Mouse (Mus musculus) midbrain, embryonic 16.5 days (tissue): ENCODE measurements around the gene Lair1. TPM values are rescaled to one million over a fixed set of nuclear protein-coding genes. Genes with fewer than 3 reads are reported as not detected.

Experiments used
- ATAC-seq: fragments of 200-750 bp; cut with Nextera tagmentation; 2 replicates; pipeline ENCODE4 v1.8.0; 2017; ENCODE audit warnings: moderate TSS enrichment
- H3K27ac ChIP-seq: fragments of 300-500 bp; sonication (generic); 2 replicates; pipeline ENCODE4 v1.5.1; 2014; ENCODE audit warnings: mild to moderate bottlenecking, low read length, mixed read lengths
- H3K27me3 ChIP-seq: fragments of 300-500 bp; sonication (generic); 2 replicates; pipeline ENCODE4 v1.6.1; 2014; ENCODE audit warnings: low read depth, low read length, mixed read lengths; ENCODE audit not compliant: control insufficient read depth, insufficient read depth
- H3K36me3 ChIP-seq: fragments of 300-500 bp; sonication (generic); 2 replicates; pipeline ENCODE4 v1.6.1; 2014; ENCODE audit warnings: mild to moderate bottlenecking, low read length, moderate library complexity, mixed read lengths; ENCODE audit not compliant: control insufficient read depth, insufficient read depth
- H3K4me1 ChIP-seq: fragments of 300-500 bp; sonication (generic); 2 replicates; pipeline ENCODE4 v1.6.1; 2014; ENCODE audit warnings: mild to moderate bottlenecking, low read length, mixed read lengths; ENCODE audit not compliant: control insufficient read depth, insufficient read depth
- H3K4me2 ChIP-seq: fragments of 300-500 bp; sonication (generic); 2 replicates; pipeline ENCODE4 v1.6.1; 2014; ENCODE audit warnings: mild to moderate bottlenecking, low read length, mixed read lengths
- H3K4me3 ChIP-seq: fragments of 300-500 bp; sonication (generic); 2 replicates; pipeline ENCODE4 v1.5.1; 2014; ENCODE audit warnings: low read depth, mild to moderate bottlenecking, low read length, moderate library complexity, mixed read lengths
- H3K9ac ChIP-seq: fragments of 300-500 bp; sonication (generic); 2 replicates; pipeline ENCODE4 v1.6.1; 2014; ENCODE audit warnings: low read depth, low read length, mixed read lengths
- H3K9me3 ChIP-seq: fragments of 300-500 bp; sonication (generic); replicated peaks from 2 replicates; pipeline ENCODE4 v1.6.1; 2014; ENCODE audit warnings: mild to moderate bottlenecking, low read length, mixed read lengths; ENCODE audit not compliant: control insufficient read depth, poor library complexity, severe bottlenecking
- WGBS: fragments of 180-500 bp; shearing (Covaris S2); extraction: QIAGEN DNeasy Blood & Tissue Kit; methylation state at CpG from one replicate; pipeline ENCODE4 v1.1.7; 2014; 5-methylcytosine and 5-hydroxymethylcytosine counted together
- polyA plus RNA-seq: library from polyadenylated mRNA; unstranded; fragments of >200 nt; fragmentation: Nextera tagmentation; extraction: Ambion mirVana; gene quantifications from 2 replicates; pipeline ENCODE4 v1.2.1, GENCODE M21; 2015

Lair1 gene
- polyA plus RNA-seq, 1 experiment from 2014 or later = 1.9 TPM

DNA sequence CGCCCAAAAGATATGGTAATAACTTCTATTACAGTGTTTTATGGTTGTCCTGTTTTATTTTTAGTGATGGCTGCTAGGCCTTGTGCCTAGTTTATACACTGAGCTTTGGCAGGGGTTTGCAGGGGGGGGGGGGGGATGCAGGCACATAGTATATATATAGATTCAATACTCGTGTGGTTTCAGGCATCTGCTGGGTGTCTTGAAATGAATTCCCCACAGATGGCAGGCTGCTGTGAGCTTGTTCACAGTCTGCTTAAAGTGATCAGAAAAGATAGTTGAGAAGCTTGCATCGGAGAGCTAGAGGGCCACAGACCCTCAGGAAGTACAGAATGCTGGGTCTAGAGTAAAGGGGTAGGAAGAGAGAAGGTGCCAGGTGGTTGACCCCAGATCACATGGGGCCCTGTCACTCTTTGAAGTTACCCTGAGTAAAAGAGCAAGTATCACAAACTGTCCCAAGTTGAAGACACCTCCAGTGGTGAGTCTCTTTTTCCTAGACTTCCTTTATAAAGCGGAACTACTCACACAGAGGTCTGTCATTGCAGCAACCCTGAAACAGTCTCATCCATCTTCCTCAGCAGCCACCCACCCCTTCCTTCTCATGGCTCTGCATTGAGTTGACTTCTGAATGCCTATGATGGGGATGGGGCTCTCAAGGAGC lies 24.4 kb upstream of the Lair1 start:
- no peak for ATAC-seq
- no peaks in the 10 kb centered on the region for H3K4me1 ChIP-seq
- no peak overlapping the region for H3K4me2 ChIP-seq
- H3K27ac ChIP-seq = no peak overlapping the region
- H3K9ac ChIP-seq = no peak overlapping the region
- no peak overlapping the region for H3K4me3 ChIP-seq
- no peaks in the 10 kb centered on the region for H3K9me3 ChIP-seq
- 86% methylated on average over 4 of the region's 4 CpGs for WGBS
- no peaks in the 10 kb centered on the region for H3K36me3 ChIP-seq
- no peaks in the 10 kb centered on the region for H3K27me3 ChIP-seq

DNA sequence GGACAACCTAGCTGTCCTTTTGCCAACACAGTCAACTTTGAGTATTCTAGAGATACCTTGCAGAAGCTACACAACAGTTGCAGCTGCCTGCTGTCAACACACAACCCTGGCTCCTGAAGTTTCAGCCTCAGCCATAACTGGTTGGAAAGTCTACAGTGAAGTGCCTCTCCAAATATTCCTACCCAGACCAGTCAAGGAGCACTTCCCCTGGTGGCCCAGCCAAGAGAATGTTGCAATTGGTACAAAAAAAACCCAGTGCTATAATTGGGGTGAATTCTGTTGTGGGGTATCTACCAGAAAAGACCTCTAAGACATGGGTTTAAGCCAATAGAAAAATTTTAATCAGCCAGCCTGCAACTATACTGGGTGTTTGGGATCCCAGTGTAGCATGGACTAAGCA lies 22.6 kb upstream of the Lair1 start:
- Histone ChIP-seq H3K36me3 (no peaks in the 10 kb centered on the region), H3K9me3 (no peaks in the 10 kb centered on the region), H3K27me3 (no peaks in the 10 kb centered on the region), H3K4me1 (no peaks in the 10 kb centered on the region), H3K9ac (no peak overlapping the region), H3K4me2 (no peak overlapping the region), H3K27ac (no peak overlapping the region), H3K4me3 (no peak overlapping the region)
- no peak for ATAC-seq

GRCm38 (mm10) chr7:4084161-4084560 lies 21.2 kb upstream of the Lair1 start:
- no peaks in the 10 kb centered on the region for H3K9me3 ChIP-seq

DNA sequence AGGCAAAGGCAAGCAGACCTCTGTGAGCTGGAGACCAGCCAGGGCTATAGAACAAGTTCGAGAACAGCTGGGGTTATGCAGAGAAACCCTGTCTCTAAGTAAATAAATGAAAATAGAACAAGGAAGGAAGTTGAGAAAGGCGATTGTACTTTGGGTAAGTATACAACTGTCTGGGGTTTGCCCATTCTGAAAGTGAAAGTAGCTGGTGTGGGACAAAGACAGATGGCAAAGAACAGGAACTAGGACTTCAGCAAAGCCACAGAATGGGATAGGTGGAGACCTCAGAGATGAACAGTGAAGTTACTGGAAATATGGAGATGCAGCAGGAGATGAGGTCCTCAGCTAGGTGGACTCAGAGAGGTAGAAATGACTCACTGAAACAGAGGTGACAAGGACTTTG lies 19.8 kb upstream of the Lair1 start:
- Histone ChIP-seq H3K27me3 (no peaks in the 10 kb centered on the region), H3K9me3 (no peaks in the 10 kb centered on the region), H3K4me1 (no peaks in the 10 kb centered on the region), H3K4me2 (no peak overlapping the region), H3K9ac (no peak overlapping the region), H3K27ac (no peak overlapping the region), H3K4me3 (no peak overlapping the region), H3K36me3 (no peaks in the 10 kb centered on the region)
- 62% methylated on average over 2 of the region's 2 CpGs for WGBS
- ATAC-seq = no peak

More at GRCm38 (mm10) chr7:4084161-4084560, 21.2 kb upstream of the Lair1 start:
- ATAC-seq = no peak
- no peak overlapping the region for H3K9ac ChIP-seq
- H3K4me2 ChIP-seq = no peak overlapping the region
- 83% methylated on average over 6 of the region's 6 CpGs for WGBS
- H3K27me3 ChIP-seq = no peaks in the 10 kb centered on the region
- no peaks in the 10 kb centered on the region for H3K4me1 ChIP-seq
- H3K36me3 ChIP-seq = no peaks in the 10 kb centered on the region
- H3K4me3 ChIP-seq = no peak overlapping the region
- no peak overlapping the region for H3K27ac ChIP-seq

GRCm38 (mm10) chr7:4081706-4082105 lies 18.7 kb upstream of the Lair1 start:
- Histone ChIP-seq H3K36me3 (no peaks in the 10 kb centered on the region), H3K4me1 (no peaks in the 10 kb centered on the region), H3K9ac (no peak overlapping the region), H3K27me3 (no peaks in the 10 kb centered on the region), H3K27ac (no peak overlapping the region), H3K4me2 (no peak overlapping the region), H3K4me3 (no peak overlapping the region), H3K9me3 (no peaks in the 10 kb centered on the region)
- ATAC-seq = no peak

- WGBS = 88% methylated on average over 4 of the region's 4 CpGs
- no peak for ATAC-seq
- Histone ChIP-seq H3K4me1 (no peaks in the 10 kb centered on the region), H3K4me3 (no peak overlapping the region), H3K27me3 (no peaks in the 10 kb centered on the region), H3K27ac (no peak overlapping the region), H3K4me2 (no peak overlapping the region), H3K9ac (no peak overlapping the region), H3K36me3 (no peaks in the 10 kb centered on the region), H3K9me3 (no peaks in the 10 kb centered on the region)
Observed at GRCm38 (mm10) chr7:4080552-4080951, 17.5 kb upstream of the Lair1 start.

GRCm38 (mm10) chr7:4079511-4079910 lies 16.5 kb upstream of the Lair1 start:
- Histone ChIP-seq H3K36me3 (no peaks in the 10 kb centered on the region), H3K9ac (no peak overlapping the region), H3K4me1 (no peaks in the 10 kb centered on the region), H3K9me3 (no peaks in the 10 kb centered on the region), H3K4me3 (no peak overlapping the region), H3K27me3 (no peaks in the 10 kb centered on the region), H3K27ac (no peak overlapping the region), H3K4me2 (no peak overlapping the region)
- ATAC-seq = no peak
- whole genome bisulfite sequencing = 89% methylated on average over 7 of the region's 7 CpGs

DNA sequence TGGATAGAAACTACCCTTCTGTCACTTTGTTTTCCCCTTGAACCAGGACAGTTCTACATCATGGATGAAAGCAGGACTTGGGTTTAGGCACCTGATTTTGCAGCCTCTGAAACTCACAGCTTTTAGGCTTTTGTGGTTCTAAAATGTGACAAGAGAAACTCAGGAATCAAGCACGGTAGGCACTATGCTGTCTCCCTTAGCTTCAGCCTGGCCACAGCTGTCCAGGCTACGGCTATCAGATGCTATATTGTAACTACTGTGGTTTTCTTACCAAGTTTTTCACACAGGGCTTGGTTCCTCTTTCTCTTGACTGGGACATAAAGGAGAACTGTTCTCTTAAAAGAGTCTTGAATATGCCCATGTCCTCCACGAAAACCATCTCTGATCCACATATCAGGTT lies 10.1 kb upstream of the Lair1 start:
- H3K36me3 ChIP-seq = no peaks in the 10 kb centered on the region
- no peak overlapping the region for H3K9ac ChIP-seq
- H3K27ac ChIP-seq = no peak overlapping the region
- H3K9me3 ChIP-seq = no peaks in the 10 kb centered on the region
- no peaks in the 10 kb centered on the region for H3K4me1 ChIP-seq
- H3K27me3 ChIP-seq = no peaks in the 10 kb centered on the region
- WGBS = 86% methylated on average over 3 of the region's 3 CpGs
- ATAC-seq = no peak
- H3K4me3 ChIP-seq = no peak overlapping the region
- no peak overlapping the region for H3K4me2 ChIP-seq

DNA sequence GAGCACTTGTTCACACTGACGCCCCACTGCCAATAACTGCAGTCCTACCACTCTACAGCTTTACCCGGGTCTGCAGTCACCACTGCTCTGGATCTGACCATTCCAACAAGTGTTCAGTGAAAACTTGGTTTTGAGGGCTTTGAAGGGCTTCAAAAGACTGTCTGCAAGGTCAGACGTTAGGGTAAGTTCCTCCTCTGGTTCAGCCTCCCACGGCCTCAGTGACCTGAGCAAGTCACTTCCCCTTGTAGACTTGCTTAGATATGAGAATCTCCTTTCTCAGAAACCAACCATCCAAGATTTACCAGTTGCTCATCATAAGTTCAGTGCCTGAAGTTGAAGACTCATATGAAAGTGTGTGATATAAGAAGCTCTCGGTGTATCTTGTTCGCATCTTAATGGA lies 8.1 kb upstream of the Lair1 start:
- no peaks in the 10 kb centered on the region for H3K36me3 ChIP-seq
- no peaks in the 10 kb centered on the region for H3K9me3 ChIP-seq
- no peak overlapping the region for H3K4me3 ChIP-seq
- H3K9ac ChIP-seq = no peak overlapping the region
- H3K27ac ChIP-seq = no peak overlapping the region
- H3K4me1 ChIP-seq = no peaks in the 10 kb centered on the region
- ATAC-seq = no peak
- H3K4me2 ChIP-seq = no peak overlapping the region
- WGBS = 88% methylated on average over 6 of the region's 6 CpGs
- H3K27me3 ChIP-seq = no peaks in the 10 kb centered on the region
